Comparison of ENCODE assay signal across 7 mouse cellular contexts in the genomic region with DNA sequence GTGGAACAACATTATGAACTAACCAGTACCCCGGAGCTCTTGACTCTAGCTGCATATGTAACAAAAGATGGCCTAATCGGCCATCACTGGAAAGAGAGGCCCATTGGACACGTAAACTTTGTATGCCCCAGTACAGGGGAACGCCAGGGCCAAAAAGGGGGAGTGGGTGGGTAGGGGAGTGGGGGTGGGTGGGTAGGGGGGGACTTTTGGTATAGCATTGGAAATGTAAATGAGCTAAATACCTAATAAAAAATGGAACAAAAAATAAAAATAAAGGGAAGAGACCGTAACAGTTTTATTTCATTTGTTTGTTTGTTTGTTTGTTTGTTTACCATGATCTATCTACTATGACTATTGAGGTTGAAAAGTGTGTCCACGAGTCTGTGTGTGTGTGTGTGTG.
DNase-seq lines count a peak whose midpoint lies in the region; ATAC-seq and TF ChIP-seq lines count a peak whose summit lies in the region.
"Not testable (repeated sequence)": the region's sequence is repeated elsewhere in the genome, so short reads cannot be mapped to it uniquely, and the experiment has no call there.

No protein-coding gene starts in this region.

- H3K9me3 ChIP-seq in embryonic facial prominence, embryonic 13.5 days; forebrain, embryonic 14.5 days (replicated peaks; ENCODE audit: control insufficient read depth, low read length); heart, embryonic 15.5 days (replicated peaks); kidney, embryonic 15.5 days (replicated peaks); limb, embryonic 14.5 days (ENCODE audit: control insufficient read depth, low read length); midbrain, embryonic 14.5 days (ENCODE audit: control insufficient read depth, low read length); neural tube, embryonic 15.5 days (replicated peaks): not testable (repeated sequence)

- H3K4me3 ChIP-seq in embryonic facial prominence, embryonic 13.5 days; forebrain, embryonic 14.5 days (ENCODE audit: low read depth, low read length); heart, embryonic 15.5 days; kidney, embryonic 15.5 days (replicated peaks); limb, embryonic 14.5 days (replicated peaks; ENCODE audit: low read length); midbrain, embryonic 14.5 days (replicated peaks; ENCODE audit: low read depth, low read length); neural tube, embryonic 15.5 days (replicated peaks): not testable (repeated sequence)

- H3K9ac ChIP-seq in embryonic facial prominence, embryonic 13.5 days; forebrain, embryonic 14.5 days (ENCODE audit: low read length); heart, embryonic 15.5 days; kidney, embryonic 15.5 days; limb, embryonic 14.5 days (ENCODE audit: low read depth, low read length, severe bottlenecking); midbrain, embryonic 14.5 days (replicated peaks; ENCODE audit: low read length); neural tube, embryonic 15.5 days (replicated peaks): not testable (repeated sequence)

- 89% methylated on average over 4 of the region's 6 CpGs for WGBS in embryonic facial prominence, embryonic 13.5 days
- 85% methylated on average over 2 of the region's 6 CpGs for WGBS in forebrain, embryonic 14.5 days
- 72% methylated on average over 3 of the region's 6 CpGs for WGBS in heart, embryonic 15.5 days
- 84% methylated on average over 4 of the region's 6 CpGs for WGBS in kidney, embryonic 15.5 days
- WGBS in limb, embryonic 14.5 days, result 73% methylated on average over 3 of the region's 6 CpGs
- 81% methylated on average over 2 of the region's 6 CpGs for WGBS in midbrain, embryonic 14.5 days
- 88% methylated on average over 2 of the region's 6 CpGs for WGBS in neural tube, embryonic 15.5 days

- H3K27ac ChIP-seq in embryonic facial prominence, embryonic 13.5 days; forebrain, embryonic 14.5 days (ENCODE audit: low read depth, low read length); heart, embryonic 15.5 days; kidney, embryonic 15.5 days; limb, embryonic 14.5 days (replicated peaks; ENCODE audit: low read depth, low read length); midbrain, embryonic 14.5 days (replicated peaks; ENCODE audit: low read depth, low read length); neural tube, embryonic 15.5 days (replicated peaks): not testable (repeated sequence)

- peak; percentile 78; the same call in 1 of the 2 replicates for ATAC-seq in embryonic facial prominence, embryonic 13.5 days (ENCODE audit: insufficient number of reproducible peaks, insufficient read depth, low FRiP score, low TSS enrichment, low read depth)
- ATAC-seq in forebrain, embryonic 14.5 days, result peak; percentile 69
- 0 out of 2 replicates have a peak, but pooled peaks have one; percentile 62 for ATAC-seq in heart, embryonic 15.5 days (replicated peaks; ENCODE audit: insufficient number of reproducible peaks, insufficient read depth, low FRiP score, low read depth)
- peak; percentile 82; the same call in 1 of the 2 replicates for ATAC-seq in kidney, embryonic 15.5 days (replicated peaks; ENCODE audit: low FRiP score)
- peak; percentile 76 for ATAC-seq in limb, embryonic 14.5 days (ENCODE audit: low FRiP score, low read depth)
- peak; percentile 78 for ATAC-seq in midbrain, embryonic 14.5 days (ENCODE audit: low FRiP score, low TSS enrichment)
- ATAC-seq in neural tube, embryonic 15.5 days (ENCODE audit: low FRiP score), result peak; percentile 68; the same call in 1 of the 2 replicates

- not testable (repeated sequence) for TF ChIP-seq POLR2A in limb, embryonic 14.5 days (IDR thresholded peaks at IDR 0.05; ENCODE audit: borderline replicate concordance, extremely low read depth, insufficient read depth, insufficient read length)

- not testable (repeated sequence) for H3K27me3 ChIP-seq in embryonic facial prominence, embryonic 13.5 days; forebrain, embryonic 14.5 days (replicated peaks; ENCODE audit: control insufficient read depth, insufficient read depth, low read length); heart, embryonic 15.5 days; kidney, embryonic 15.5 days; limb, embryonic 14.5 days (ENCODE audit: control insufficient read depth, insufficient read depth, low read length); midbrain, embryonic 14.5 days (ENCODE audit: control insufficient read depth, insufficient read depth, low read length); neural tube, embryonic 15.5 days (replicated peaks)

- H3K4me2 ChIP-seq in embryonic facial prominence, embryonic 13.5 days; forebrain, embryonic 14.5 days (ENCODE audit: low read length); heart, embryonic 15.5 days; kidney, embryonic 15.5 days; limb, embryonic 14.5 days (replicated peaks; ENCODE audit: low read depth, low read length, severe bottlenecking); midbrain, embryonic 14.5 days (ENCODE audit: low read length); neural tube, embryonic 15.5 days: not testable (repeated sequence)

- DNase-seq in forebrain, embryonic 14.5 days (ENCODE audit: low spot score); limb, embryonic 14.5 days (ENCODE audit: low spot score); midbrain, embryonic 14.5 days: not testable (repeated sequence)

- H3K4me1 ChIP-seq in embryonic facial prominence, embryonic 13.5 days; forebrain, embryonic 14.5 days (ENCODE audit: control insufficient read depth, insufficient read depth, low read length); heart, embryonic 15.5 days (replicated peaks); kidney, embryonic 15.5 days; limb, embryonic 14.5 days (ENCODE audit: control insufficient read depth, insufficient read depth, low read length); midbrain, embryonic 14.5 days (ENCODE audit: control insufficient read depth, insufficient read depth, low read length); neural tube, embryonic 15.5 days: not testable (repeated sequence)

- H3K36me3 ChIP-seq in embryonic facial prominence, embryonic 13.5 days; forebrain, embryonic 14.5 days (ENCODE audit: control insufficient read depth, insufficient read depth, low read length); heart, embryonic 15.5 days; kidney, embryonic 15.5 days; limb, embryonic 14.5 days (ENCODE audit: control insufficient read depth, insufficient read depth, low read length); midbrain, embryonic 14.5 days (ENCODE audit: control insufficient read depth, insufficient read depth, low read length); neural tube, embryonic 15.5 days: not testable (repeated sequence)
